Mouse (Mus musculus) adrenal gland, postnatal 4 days (tissue): ENCODE data around the gene Prdm9. TPM values are rescaled to one million over a fixed set of nuclear protein-coding genes. Genes with fewer than 3 reads are reported as not detected.
"Not testable (repeated sequence)": the region's sequence is repeated elsewhere in the genome, so short reads cannot be mapped to it uniquely, and the experiment has no call there.

Experiments
- DNase-seq, 2 experiments: peaks; one replicate each; pipeline ENCODE4 v3.0.0; 2021 to 2022; ENCODE audit warnings: low spot score in 2 of 2, mixed read lengths in 2 of 2
- long read RNA-seq, 2 experiments: library from polyadenylated mRNA; stranded (forward); transcript quantifications; one replicate each; pipeline ENCODE4 v2.0.0; 2021
- total RNA-seq, 2 experiments: library from RNA; stranded (reverse); gene quantifications; 2 replicates each; pipeline ENCODE4 v1.2.3; 2021

Gene Prdm9
- 1 to 10 TPM; 5.1 to 6.5 TPM for total RNA-seq
- long read RNA-seq, experiment 1 = 0 reads
- long read RNA-seq, experiment 2, partial matches to known transcripts = 0 of 3 reads
- long read RNA-seq, experiment 2, other reads (novel, unspliced or antisense) = 3 of 3 reads

GRCm38 (mm10) chr17:15564014-15564927, at the start of gene Prdm9:
Gene Prdm9 (minus strand): TSS chr17:15564354.
- DNase-seq = peak; percentile 98

DNA sequence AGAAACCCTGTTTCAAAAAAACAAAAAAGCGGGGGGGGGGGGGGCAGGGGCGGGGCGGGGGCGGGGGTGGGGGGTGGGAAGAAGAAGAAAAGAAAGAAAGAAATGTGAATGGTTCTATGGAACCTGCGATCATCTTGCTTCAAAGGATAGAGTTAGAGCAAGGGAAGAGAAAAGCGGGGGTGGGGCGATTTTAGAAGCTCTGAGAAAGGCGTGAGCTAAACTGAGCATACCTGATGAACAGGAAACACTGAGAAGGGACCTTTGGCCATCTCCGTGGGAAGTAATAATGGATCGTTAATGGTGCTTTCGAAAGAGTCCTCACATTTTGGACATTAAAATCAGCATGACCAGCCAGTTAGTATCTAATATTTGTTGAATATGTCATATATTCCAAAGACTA, 35.3 kb upstream of the Prdm9 start:
- no peak for DNase-seq

GRCm38 (mm10) chr17:15591216-15591881, 27.2 kb upstream of the Prdm9 start:
- no peak for DNase-seq

DNA sequence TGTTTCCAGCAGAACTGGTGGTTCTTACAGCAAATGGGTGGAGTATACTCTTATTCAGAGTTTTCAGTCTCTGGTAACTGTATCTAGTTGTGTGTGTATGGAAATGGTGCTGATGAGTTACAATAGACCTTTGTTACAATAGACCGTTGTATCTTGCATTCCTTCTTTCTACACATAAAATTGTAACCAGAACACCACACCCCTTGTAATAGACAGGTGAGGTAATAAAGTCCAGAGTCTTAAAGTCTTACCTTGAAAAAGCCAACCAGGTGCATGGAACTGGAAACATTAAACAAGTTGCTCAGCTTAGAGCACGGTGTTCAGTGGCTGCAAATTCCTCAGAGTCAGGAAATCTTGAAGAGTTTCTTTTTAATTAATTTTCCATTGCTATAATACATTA, 24.0 kb upstream of the Prdm9 start:
- DNase-seq = no peak

DNA sequence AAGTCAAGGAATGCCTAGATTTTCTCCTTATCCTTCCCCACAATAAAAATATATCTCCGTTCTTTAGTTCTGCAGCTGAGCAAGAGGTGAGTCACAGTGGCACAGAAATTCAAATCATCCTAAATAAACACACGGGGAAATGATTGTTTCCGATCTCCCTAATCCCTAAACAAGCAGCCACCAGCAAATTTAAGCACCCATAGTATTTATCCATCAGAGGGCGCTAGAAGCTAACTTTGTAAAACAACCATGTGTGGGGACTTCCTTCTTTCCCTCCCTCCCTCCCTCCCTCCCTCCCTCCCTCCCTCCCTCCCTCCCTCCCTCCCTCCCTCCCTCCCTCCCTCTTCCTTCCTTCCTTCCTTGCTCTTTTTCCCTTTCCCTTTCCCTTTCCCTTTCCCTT, 21.5 kb upstream of the Prdm9 start:
- DNase-seq = no peak

DNA sequence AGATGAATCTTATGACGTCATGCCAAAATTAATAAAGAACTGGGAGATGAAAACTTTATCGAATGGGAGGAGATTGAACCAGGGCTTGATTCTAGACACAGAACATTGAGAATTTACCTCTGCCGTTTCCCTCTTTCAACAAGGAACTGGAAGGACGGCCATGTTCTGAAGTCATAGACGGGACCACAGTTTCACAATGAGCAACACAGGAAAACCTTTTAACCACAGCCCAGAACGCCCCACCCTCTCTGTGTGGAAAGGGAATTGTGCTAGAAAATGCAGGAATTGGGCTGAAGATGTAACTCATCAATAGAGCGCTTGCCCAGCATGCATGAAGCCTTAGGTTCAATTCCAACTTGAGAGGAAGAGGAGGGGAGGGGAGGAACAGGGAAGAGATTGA, 18.9 kb upstream of the Prdm9 start:
- no peak for DNase-seq

DNA sequence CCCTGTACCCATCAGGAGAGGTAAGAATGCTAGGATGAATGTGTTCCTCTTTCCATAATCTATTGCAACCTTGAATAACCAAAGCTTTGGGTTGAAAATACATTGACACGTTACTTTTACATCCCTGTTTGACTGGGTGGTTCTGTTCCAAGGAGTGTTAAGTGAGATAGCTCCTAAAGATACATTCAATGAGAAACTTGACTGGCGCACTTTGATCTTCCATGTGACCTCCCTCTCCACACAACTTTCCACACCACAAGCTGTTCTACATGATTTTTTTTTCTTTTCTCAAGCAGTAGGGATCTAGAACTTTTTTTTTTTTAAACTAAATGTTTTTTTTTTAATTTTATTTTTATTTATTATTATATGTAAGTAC, 15.9 kb upstream of the Prdm9 start:
- no peak for DNase-seq

GRCm38 (mm10) chr17:15579410-15580071, 15.4 kb upstream of the Prdm9 start:
- DNase-seq = no peak

- peak in 1 of 2 experiments; percentile 3 for DNase-seq
These were observed 13.1 kb upstream of the Prdm9 start for GRCm38 (mm10) chr17:15577291-15577694.

DNA sequence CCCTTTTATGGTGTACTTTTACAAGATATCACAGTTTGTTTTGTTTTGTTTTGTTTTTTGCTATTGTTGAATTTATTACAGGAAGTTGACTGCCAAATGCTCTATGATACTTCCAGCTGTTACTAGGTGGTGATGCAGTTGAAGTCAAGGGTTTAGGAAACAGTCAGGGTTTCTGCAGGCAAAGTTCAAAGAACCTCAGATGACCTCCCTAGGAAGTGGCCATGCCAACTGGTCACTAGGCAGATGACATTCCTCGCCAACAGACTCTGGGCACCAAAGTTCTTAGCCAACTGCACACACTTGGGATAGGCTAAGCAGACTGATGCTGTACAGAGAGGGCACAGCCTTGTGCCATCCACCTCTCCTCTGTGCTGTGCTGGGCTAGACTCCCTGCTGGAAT, 10.9 kb upstream of the Prdm9 start:
- DNase-seq = no peak

- no peak for DNase-seq
These were observed 2.8 kb upstream of the Prdm9 start for GRCm38 (mm10) chr17:15566908-15567307.

- DNase-seq = no peak
These were observed 760 bp upstream of the Prdm9 start for GRCm38 (mm10) chr17:15564928-15565300.

GRCm38 (mm10) chr17:15559946-15560345, 4.2 kb downstream of the Prdm9 start:
- DNase-seq = no peak

DNA sequence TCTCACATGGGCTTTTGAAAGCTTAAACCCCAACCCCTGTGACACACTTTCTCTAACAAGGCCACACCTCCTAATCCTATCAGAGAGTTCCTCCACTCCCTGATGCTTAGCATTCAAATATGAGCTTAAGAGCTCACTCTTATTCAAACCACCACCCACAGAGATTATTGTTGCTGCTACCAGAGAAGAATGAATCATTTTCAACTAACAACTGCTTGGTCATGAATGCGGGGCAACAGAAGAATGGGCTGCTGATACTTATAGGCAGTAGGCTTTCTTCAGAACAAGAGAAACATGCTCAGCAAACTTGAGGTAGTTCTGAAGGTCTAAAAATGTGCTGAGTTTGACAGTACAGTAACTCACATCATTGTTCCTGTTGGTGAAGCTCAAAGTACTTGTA, 14.4 kb downstream of the Prdm9 start:
- no peak for DNase-seq

DNA sequence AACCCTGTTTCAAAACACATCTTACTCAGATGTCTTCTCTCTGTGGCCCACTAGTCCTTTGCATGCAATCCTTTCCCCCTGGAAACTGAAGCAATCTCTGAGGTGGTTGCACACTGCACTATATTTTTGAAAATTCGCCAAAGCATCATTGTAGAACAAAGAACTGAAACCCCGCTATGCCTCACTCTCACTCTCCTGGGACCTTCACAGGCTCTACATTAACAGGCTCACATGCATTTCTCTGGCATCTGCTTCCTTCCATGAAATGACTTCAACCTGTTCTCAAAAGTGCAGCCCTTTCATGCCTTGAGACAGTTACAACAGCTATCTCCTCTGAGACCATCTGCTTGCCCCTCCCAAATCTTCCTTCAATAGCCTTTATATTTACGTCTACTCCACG, 17.7 kb downstream of the Prdm9 start:
- DNase-seq = no peak

- DNase-seq = not testable (repeated sequence)
These were observed 20.3 kb downstream of the Prdm9 start for GRCm38 (mm10) chr17:15543868-15544267.

GRCm38 (mm10) chr17:15540309-15540708, 23.8 kb downstream of the Prdm9 start:
- DNase-seq = no peak

DNA sequence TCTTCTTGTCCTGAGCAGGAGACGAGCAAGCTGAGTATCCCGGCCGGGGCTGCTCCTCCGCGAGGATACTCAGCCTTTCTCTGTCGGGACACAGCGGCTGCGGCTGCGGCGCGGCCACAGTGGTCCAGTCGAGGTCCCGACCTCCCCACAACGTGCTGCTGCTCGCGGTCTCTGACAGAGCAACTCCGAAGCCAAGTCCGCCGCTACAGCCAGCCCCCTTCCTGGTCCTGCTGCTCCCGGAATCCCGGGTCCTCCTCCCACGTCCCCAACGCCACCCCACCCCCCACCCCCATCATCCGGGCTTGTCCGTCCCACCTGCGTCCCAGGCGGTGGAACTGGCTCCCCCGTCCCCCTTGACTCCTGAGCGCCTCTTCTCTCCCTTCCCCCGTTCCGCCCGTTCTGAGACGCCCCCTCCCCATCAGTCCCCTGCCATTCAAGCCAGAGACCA, 27.7 kb downstream of the Prdm9 start:
- no peak for DNase-seq

GRCm38 (mm10) chr17:15535943-15536342, 28.2 kb downstream of the Prdm9 start:
- no peak for DNase-seq

GRCm38 (mm10) chr17:15535162-15535800, 28.9 kb downstream of the Prdm9 start:
- DNase-seq = no peak

DNA sequence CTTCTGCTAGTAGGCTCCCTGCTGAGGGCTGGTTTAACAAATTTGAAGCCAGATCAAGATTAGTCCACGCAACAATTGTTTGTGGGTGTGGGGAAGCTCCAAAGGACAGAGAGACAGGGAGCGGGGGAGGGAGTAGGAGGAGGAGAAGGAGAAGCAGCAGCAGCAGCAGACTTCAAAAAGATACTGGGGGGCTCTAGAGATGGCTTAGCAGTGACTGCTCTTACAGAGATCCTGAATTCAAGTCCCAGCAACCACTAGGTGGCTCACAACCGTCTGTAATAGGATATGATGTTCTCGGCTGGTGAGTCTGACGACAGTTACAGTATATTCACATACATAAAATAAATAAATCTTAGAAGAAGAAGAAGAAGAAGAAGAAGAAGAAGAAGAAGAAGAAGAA, 34.0 kb downstream of the Prdm9 start:
- DNase-seq = no peak
